Mouse (Mus musculus): ENCODE results near the gene Slc25a41.

The Slc25a41 gene

GRCm38 (mm10) chr17:57047406-57047805 is 6.0 kb upstream of the Slc25a41 start:
- no peak for DNase-seq (ENCODE audit: low spot score)

GRCm38 (mm10) chr17:57038978-57039377 is 2.5 kb downstream of the Slc25a41 start:
- no peak for DNase-seq (ENCODE audit: low spot score)

GRCm38 (mm10) chr17:57032854-57033253 is 8.6 kb downstream of the Slc25a41 start:
- no peak for DNase-seq (ENCODE audit: low spot score)

GRCm38 (mm10) chr17:57031661-57032420 is 9.6 kb downstream of the Slc25a41 start:
- peak; percentile 100 for DNase-seq (ENCODE audit: low spot score)

GRCm38 (mm10) chr17:57030931-57031660 is 10.4 kb downstream of the Slc25a41 start, which contains the start of gene Khsrp:
Gene Khsrp (minus strand): TSS chr17:57031522.
- no peak for DNase-seq (ENCODE audit: low spot score)

- no peak for DNase-seq (ENCODE audit: low spot score)
Measured at GRCm38 (mm10) chr17:57029691-57030090, 11.8 kb downstream of the Slc25a41 start.

- DNase-seq (ENCODE audit: low spot score) = no peak
Measured at GRCm38 (mm10) chr17:57027471-57027870, 14.0 kb downstream of the Slc25a41 start.

GRCm38 (mm10) chr17:57020960-57021359 is 20.5 kb downstream of the Slc25a41 start:
- no peak for DNase-seq (ENCODE audit: low spot score)

- no peak for DNase-seq (ENCODE audit: low spot score)
Measured at GRCm38 (mm10) chr17:57019693-57020092, 21.8 kb downstream of the Slc25a41 start.

GRCm38 (mm10) chr17:57012245-57012795 is 29.1 kb downstream of the Slc25a41 start:
- DNase-seq (ENCODE audit: low spot score) = no peak

GRCm38 (mm10) chr17:57011236-57012141 is 30.0 kb downstream of the Slc25a41 start, which contains the start of the genes Gtf2f1 and Gm17949:
Gene Gtf2f1 (minus strand): TSS chr17:57011288.
Gene Gm17949 (plus strand): TSS chr17:57011469.
- peak; percentile 92 for DNase-seq (ENCODE audit: low spot score)

GRCm38 (mm10) chr17:57010911-57011235 is 30.6 kb downstream of the Slc25a41 start:
- no peak for DNase-seq (ENCODE audit: low spot score)

GRCm38 (mm10) chr17:57007137-57007905 is 34.1 kb downstream of the Slc25a41 start:
- no peak for DNase-seq (ENCODE audit: low spot score)

- no peak for DNase-seq (ENCODE audit: low spot score)
Measured at GRCm38 (mm10) chr17:57003994-57004393, 37.5 kb downstream of the Slc25a41 start.

- DNase-seq (ENCODE audit: low spot score) = no peak
Measured at GRCm38 (mm10) chr17:57001228-57001627, 40.2 kb downstream of the Slc25a41 start.

- DNase-seq (ENCODE audit: low spot score) = no peak
Measured at GRCm38 (mm10) chr17:56999968-57000609, 41.4 kb downstream of the Slc25a41 start, which contains the start of gene Pspn. Gene Pspn (minus strand): TSS chr17:57000018.

- DNase-seq (ENCODE audit: low spot score) = no peak
Measured at GRCm38 (mm10) chr17:56999414-56999813, 42.0 kb downstream of the Slc25a41 start.

- DNase-seq (ENCODE audit: low spot score) = peak; percentile 99
Measured at GRCm38 (mm10) chr17:56997029-56997667, 44.3 kb downstream of the Slc25a41 start, which contains the start of gene Alkbh7. Gene Alkbh7 (plus strand): TSS chr17:56997339.

- DNase-seq (ENCODE audit: low spot score) = no peak
Measured at GRCm38 (mm10) chr17:56996506-56996905, 44.9 kb downstream of the Slc25a41 start.

GRCm38 (mm10) chr17:56995046-56995445 is 46.4 kb downstream of the Slc25a41 start:
- DNase-seq (ENCODE audit: low spot score) = no peak

All from lung, postnatal 25 days (tissue).